Comparison of ENCODE assay signal across 20 mouse cellular contexts in genomic region chr13:52284026-52284801, GRCm38 (mm10).
DNase-seq lines count a peak whose midpoint lies in the region; ATAC-seq lines count a peak whose summit lies in the region.
"Had no signal": no experiment of that assay in that cellular context is flagged by ENCODE, and none has a peak within 500 bp of the region (broad histone marks: within the 10 kb centered on the region; RNA-seq: fewer than 3 reads in every experiment).

No protein-coding gene starts in this region.

- peak overlapping the region; percentile 9; the same call in 1 of the 2 replicates for H3K4me2 ChIP-seq in heart, embryonic 14.5 days (ENCODE audit: low read length)
- no peak overlapping the region for H3K4me2 ChIP-seq in heart, embryonic 15.5 days
- H3K4me2 ChIP-seq: embryonic facial prominence, embryonic 13.5 days; forebrain, embryonic 15.5 days; hindbrain, embryonic 15.5 days; kidney, embryonic 15.5 days; lung, embryonic 15.5 days; midbrain, embryonic 13.5 days; neural tube, embryonic 13.5 days had no signal

- H3K9ac ChIP-seq in heart, embryonic 14.5 days (ENCODE audit: low read length), result no peak overlapping the region
- H3K9ac ChIP-seq in heart, embryonic 15.5 days, result no peak overlapping the region
- H3K9ac ChIP-seq: embryonic facial prominence, embryonic 13.5 days; forebrain, embryonic 15.5 days; hindbrain, embryonic 15.5 days; kidney, embryonic 15.5 days; lung, embryonic 15.5 days; midbrain, embryonic 13.5 days; neural tube, embryonic 13.5 days had no signal

- no peak overlapping the region for H3K4me3 ChIP-seq in heart, embryonic 14.5 days (ENCODE audit: control insufficient read depth in 1 of 2, insufficient read depth in 1 of 2, low read depth in 1 of 2, low read length in 2 of 2)
- H3K4me3 ChIP-seq in heart, embryonic 15.5 days, result no peak overlapping the region
- H3K4me3 ChIP-seq: embryonic facial prominence, embryonic 13.5 days; forebrain, embryonic 10.5 days; forebrain, embryonic 15.5 days; hindbrain, embryonic 10.5 days; hindbrain, embryonic 15.5 days; kidney, embryonic 15.5 days; lung, embryonic 15.5 days; midbrain, embryonic 13.5 days; neural tube, embryonic 13.5 days had no signal

- peak; percentile 27 for ATAC-seq in heart, embryonic 14.5 days (ENCODE audit: insufficient number of reproducible peaks, insufficient read depth, low FRiP score, low read depth)
- 0 out of 2 replicates have a peak, but pooled peaks have one; percentile 34 for ATAC-seq in heart, embryonic 15.5 days (replicated peaks; ENCODE audit: insufficient number of reproducible peaks, insufficient read depth, low FRiP score, low read depth)
- ATAC-seq: forebrain, embryonic 15.5 days; midbrain, embryonic 13.5 days had no signal

- H3K27me3 ChIP-seq in heart, embryonic 14.5 days (ENCODE audit: control insufficient read depth, insufficient read depth, low read length), result no peaks in the 10 kb centered on the region
- no peaks in the 10 kb centered on the region for H3K27me3 ChIP-seq in heart, embryonic 15.5 days
- H3K27me3 ChIP-seq: embryonic facial prominence, embryonic 13.5 days; forebrain, embryonic 15.5 days; kidney, embryonic 15.5 days; lung, embryonic 15.5 days; neural tube, embryonic 13.5 days had no signal

- peaks cover 6% of the 10 kb centered on the region; the same call in 1 of the 2 replicates for H3K9me3 ChIP-seq in heart, embryonic 14.5 days (ENCODE audit: control insufficient read depth, low read length)
- 0 out of 2 replicates have a peak, but pooled peaks cover 5% of the 10 kb centered on the region for H3K9me3 ChIP-seq in heart, embryonic 15.5 days (replicated peaks)
- H3K9me3 ChIP-seq: embryonic facial prominence, embryonic 13.5 days; forebrain, embryonic 10.5 days; forebrain, embryonic 15.5 days; hindbrain, embryonic 10.5 days; hindbrain, embryonic 15.5 days; kidney, embryonic 15.5 days; lung, embryonic 15.5 days; midbrain, embryonic 13.5 days; neural tube, embryonic 13.5 days had no signal

- WGBS in heart, embryonic 14.5 days, result 46% methylated on average over 12 of the region's 12 CpGs
- WGBS in heart, embryonic 15.5 days, result 54% methylated on average over 12 of the region's 12 CpGs

- H3K36me3 ChIP-seq in heart, embryonic 14.5 days (ENCODE audit: control insufficient read depth, insufficient read depth, low read length), result no peaks in the 10 kb centered on the region
- H3K36me3 ChIP-seq in heart, embryonic 15.5 days, result no peaks in the 10 kb centered on the region
- H3K36me3 ChIP-seq: embryonic facial prominence, embryonic 13.5 days; forebrain, embryonic 10.5 days; forebrain, embryonic 15.5 days; G1E; hindbrain, embryonic 10.5 days; hindbrain, embryonic 15.5 days; kidney, embryonic 15.5 days; lung, embryonic 15.5 days; midbrain, embryonic 13.5 days; neural tube, embryonic 13.5 days had no signal

- peaks cover 16% of the 10 kb centered on the region in 2 experiments for H3K4me1 ChIP-seq in heart, embryonic 14.5 days (ENCODE audit: control insufficient read depth in 2 of 2, insufficient read depth in 2 of 2, low read length in 2 of 2)
- peaks cover 17% of the 10 kb centered on the region for H3K4me1 ChIP-seq in heart, embryonic 15.5 days (replicated peaks)
- H3K4me1 ChIP-seq: embryonic facial prominence, embryonic 13.5 days; kidney, embryonic 15.5 days; lung, embryonic 15.5 days; midbrain, embryonic 13.5 days had no signal

- peak; percentile 73 for DNase-seq in heart, adult 11 months
- DNase-seq in heart, postnatal 25 days (ENCODE audit: low spot score), result no peak
- no peak for DNase-seq in heart, adult 9 months (ENCODE audit: low spot score in 2 of 2)
- DNase-seq in lung, postnatal 36 days, result no peak
- DNase-seq in ovary, postnatal 36 days (ENCODE audit: low spot score), result no peak
- DNase-seq: cerebellum, adult 11-12 months; kidney, adult 18-20 months; kidney, postnatal 25 days had no signal

- intact Hi-C loops in heart, postnatal 25 days (cut with DNase I), result no loop called here

- peak overlapping the region; percentile 72 to 82 for H3K27ac ChIP-seq in heart, embryonic 14.5 days (replicated peaks in 1 of 2; ENCODE audit: control insufficient read depth in 1 of 2, insufficient read depth in 1 of 2, low read depth in 2 of 2, low read length in 2 of 2)
- peak overlapping the region; percentile 71 for H3K27ac ChIP-seq in heart, embryonic 15.5 days
- H3K27ac ChIP-seq: embryonic facial prominence, embryonic 13.5 days; forebrain, embryonic 10.5 days; forebrain, embryonic 15.5 days; hindbrain, embryonic 10.5 days; hindbrain, embryonic 15.5 days; kidney, embryonic 15.5 days; lung, embryonic 15.5 days; midbrain, embryonic 13.5 days; neural tube, embryonic 13.5 days had no signal
